Mouse (Mus musculus) ES-E14 (cell line): ENCODE data around the gene Map4k3.

Experiments
- CHD2 ChIP-seq: IDR thresholded peaks from 2 replicates; pipeline ENCODE4 v1.6.1; 2014; ENCODE audit warnings: mild to moderate bottlenecking, low read depth, low read length, inconsistent platforms
- HCFC1 ChIP-seq: IDR thresholded peaks from 2 replicates; pipeline ENCODE4 v1.6.1; 2012; ENCODE audit warnings: low read length, inconsistent platforms, borderline replicate concordance; ENCODE audit not compliant: insufficient read depth
- MAFK ChIP-seq: IDR thresholded peaks from 2 replicates; pipeline ENCODE4 v1.6.1; 2014; ENCODE audit warnings: mild to moderate bottlenecking, low read depth, low read length, inconsistent platforms; ENCODE audit not compliant: insufficient read depth

DNA sequence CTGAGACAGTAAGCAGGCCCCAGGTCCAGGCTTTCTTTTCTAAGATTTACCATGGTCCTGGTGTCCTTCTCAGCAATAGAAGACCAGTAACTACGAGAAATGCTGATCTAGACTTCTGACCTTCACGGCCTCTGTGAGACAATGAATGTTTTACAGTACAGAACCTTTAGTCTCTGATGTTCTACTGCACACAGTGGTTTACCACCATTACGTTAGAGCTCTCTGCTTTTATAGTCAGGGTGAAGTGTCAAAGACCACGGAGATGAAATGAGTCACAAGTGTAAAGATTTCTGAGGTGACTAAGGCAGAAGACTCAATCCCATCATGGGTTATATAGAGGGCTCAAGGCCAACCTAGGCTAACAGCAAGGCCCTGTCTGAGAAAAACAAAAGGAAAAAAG lies 95.9 kb downstream of the Map4k3 start:
- TF ChIP-seq CHD2 (no peak), HCFC1 (no peak), MAFK (no peak)
